Mouse (Mus musculus): Measurements from ENCODE around the gene Uvrag. TPM values are rescaled to one million over a fixed set of nuclear protein-coding genes. Genes with fewer than 3 reads are reported as not detected.

Gene Uvrag
- total and polyA plus RNA-seq, 3 experiments = 15.0 to 19.5 TPM; not detected in 1

- Histone ChIP-seq H3K9ac (ENCODE audit: control insufficient read depth, low read depth, low read length, poor library complexity, severe bottlenecking) (no peak overlapping the region), H3K27ac (ENCODE audit: control insufficient read depth, low read depth, low read length) (no peak overlapping the region)
- TF ChIP-seq ETS1 (IDR thresholded peaks at IDR 0.05; ENCODE audit: low read depth, low read length) (no peak), TCF12 (IDR thresholded peaks at IDR 0.05; ENCODE audit: low read depth, low read length) (no peak), MAX (IDR thresholded peaks at IDR 0.05; ENCODE audit: low read length) (no peak), GABPA (IDR thresholded peaks at IDR 0.05; ENCODE audit: low read depth, low read length) (no peak), SMC3 (IDR thresholded peaks at IDR 0.05; ENCODE audit: low read depth, low read length) (no peak), RCOR1 (IDR thresholded peaks at IDR 0.05; ENCODE audit: low read depth, low read length) (no peak), JUND (IDR thresholded peaks at IDR 0.05; ENCODE audit: low read depth, low read length) (no peak), ZMIZ1 (IDR thresholded peaks at IDR 0.05; ENCODE audit: low read depth, low read length) (no peak), ELF1 (IDR thresholded peaks at IDR 0.05; ENCODE audit: low read depth, low read length) (no peak), NELFE (IDR thresholded peaks at IDR 0.05; ENCODE audit: low read depth, low read length) (no peak), POLR2A (IDR thresholded peaks at IDR 0.05; ENCODE audit: control insufficient read depth in 1 of 2, insufficient read depth in 1 of 2, low read depth in 1 of 2, low read length in 2 of 2, poor library complexity in 1 of 2) (no peak), MAFK (IDR thresholded peaks at IDR 0.05; ENCODE audit: borderline replicate concordance, low read depth, low read length) (no peak), GATA1 (IDR thresholded peaks at IDR 0.05; ENCODE audit: low read depth, low read length) (no peak), USF1 (IDR thresholded peaks at IDR 0.05; ENCODE audit: low read depth, low read length) (no peak)
Observed at GRCm38 (mm10) chr7:99169717-99170403, 28.9 kb upstream of the Uvrag start.

GRCm38 (mm10) chr7:99168756-99169155 lies 27.8 kb upstream of the Uvrag start:
- DNase-seq (ENCODE audit: low read depth, low spot score) = no peak
- H3K27me3 ChIP-seq (ENCODE audit: control insufficient read depth in 1 of 2, insufficient read depth in 2 of 2, low read length in 2 of 2) = no peaks in the 10 kb centered on the region
- H3K4me3 ChIP-seq (ENCODE audit: control insufficient read depth in 1 of 2, insufficient read depth in 1 of 2, low read depth in 2 of 2, low read length in 2 of 2) = no peak overlapping the region
- peaks cover 2 to 20% of the 10 kb centered on the region in 2 experiments; a peak in 3 of 4 replicates for H3K4me1 ChIP-seq (ENCODE audit: control insufficient read depth in 1 of 2, insufficient read depth in 2 of 2, low read length in 2 of 2)
- H3K79me2 ChIP-seq (ENCODE audit: control insufficient read depth, insufficient read depth, low read length, poor library complexity) = no peaks in the 10 kb centered on the region
- peaks cover 0 to 8% of the 10 kb centered on the region in 2 experiments; a peak in 2 of 4 replicates for H3K36me3 ChIP-seq (ENCODE audit: control insufficient read depth in 1 of 2, insufficient read depth in 2 of 2, low read length in 2 of 2)
- no peak overlapping the region for H3K9ac ChIP-seq (ENCODE audit: control insufficient read depth, low read depth, low read length, poor library complexity, severe bottlenecking)
- H3K9me3 ChIP-seq (replicated peaks; ENCODE audit: insufficient read depth, low read length) = no peaks in the 10 kb centered on the region
- no peak overlapping the region for H3K27ac ChIP-seq (ENCODE audit: control insufficient read depth, low read depth, low read length)
- no peak for TF ChIP-seq TBP (IDR thresholded peaks at IDR 0.05; ENCODE audit: low read depth, low read length)
- no peak for TF ChIP-seq POLR2AphosphoS2 (IDR thresholded peaks at IDR 0.05; ENCODE audit: low read length)
- TF ChIP-seq E2F4 (IDR thresholded peaks at IDR 0.05; ENCODE audit: borderline replicate concordance, low read depth, low read length) = no peak
- TF ChIP-seq RAD21 (IDR thresholded peaks at IDR 0.05; ENCODE audit: low read depth, low read length) = no peak

More at GRCm38 (mm10) chr7:99169717-99170403, 28.9 kb upstream of the Uvrag start:
- H3K79me2 ChIP-seq (ENCODE audit: control insufficient read depth, insufficient read depth, low read length, poor library complexity) = no peaks in the 10 kb centered on the region
- DNase-seq (ENCODE audit: low read depth, low spot score) = no peak
- H3K4me1 ChIP-seq (ENCODE audit: control insufficient read depth in 1 of 2, insufficient read depth in 2 of 2, low read length in 2 of 2) = peaks cover 2 to 21% of the 10 kb centered on the region in 2 experiments; a peak in 3 of 4 replicates
- H3K36me3 ChIP-seq (ENCODE audit: control insufficient read depth in 1 of 2, insufficient read depth in 2 of 2, low read length in 2 of 2) = peaks cover 0 to 8% of the 10 kb centered on the region in 2 experiments; a peak in 2 of 4 replicates
- H3K4me3 ChIP-seq (ENCODE audit: control insufficient read depth in 1 of 2, insufficient read depth in 1 of 2, low read depth in 2 of 2, low read length in 2 of 2) = no peak overlapping the region
- no peaks in the 10 kb centered on the region for H3K27me3 ChIP-seq (ENCODE audit: control insufficient read depth in 1 of 2, insufficient read depth in 2 of 2, low read length in 2 of 2)
- H3K9me3 ChIP-seq (replicated peaks; ENCODE audit: insufficient read depth, low read length) = no peaks in the 10 kb centered on the region
